Mouse (Mus musculus) Patski (cell line): Measurements from ENCODE around the gene Olfr832. TPM values are rescaled to one million over a fixed set of nuclear protein-coding genes. Genes with fewer than 3 reads are reported as not detected.
"Not testable (repeated sequence)": the region's sequence is repeated elsewhere in the genome, so short reads cannot be mapped to it uniquely, and the experiment has no call there.

Experiments
- ATAC-seq: fragments of 100-300 bp; one replicate; pipeline ENCODE4 v1.8.0; 2021
- CTCF ChIA-PET: fragments of 350-600 bp; sonication (Branson Sonifier 250); formaldehyde crosslinking; loops from one replicate; lab custom pipeline; 2022; ENCODE audit warnings: inconsistent platforms; lab: Charles Lee
- POLR2A ChIA-PET: fragments of 350-600 bp; sonication (Branson Sonifier 250); formaldehyde crosslinking; loops from one replicate; lab custom pipeline; 2022; ENCODE audit warnings: antibody characterized with exemption, inconsistent platforms; lab: Charles Lee
- DNase-seq: peaks from one replicate; pipeline ENCODE4 v3.0.0-alpha.2; 2011; ENCODE audit warnings: low read depth, low spot score
- H3K27me3 ChIP-seq: fragments of 371-371 bp; one replicate; pipeline ENCODE4 v1.5.1; 2021
- CTCF ChIP-seq: fragments of 100-300 bp; IDR thresholded peaks from one replicate; pipeline ENCODE4 v1.5.1; 2021
- in situ Hi-C: fragments of 300-500 bp; cut with MboI; formaldehyde crosslinking; loops from 3 replicates; pipeline ENCODE4 v1.11.1; 2018; ENCODE audit warnings: low pct_unique_long_range_greater_than_20kb, mixed read lengths
- polyA plus RNA-seq: library from polyadenylated mRNA; unstranded; gene quantifications from one replicate; pipeline ENCODE4 v1.2.3, GENCODE M21; 2021

Olfr832 gene
- polyA plus RNA-seq, result not detected

DNA sequence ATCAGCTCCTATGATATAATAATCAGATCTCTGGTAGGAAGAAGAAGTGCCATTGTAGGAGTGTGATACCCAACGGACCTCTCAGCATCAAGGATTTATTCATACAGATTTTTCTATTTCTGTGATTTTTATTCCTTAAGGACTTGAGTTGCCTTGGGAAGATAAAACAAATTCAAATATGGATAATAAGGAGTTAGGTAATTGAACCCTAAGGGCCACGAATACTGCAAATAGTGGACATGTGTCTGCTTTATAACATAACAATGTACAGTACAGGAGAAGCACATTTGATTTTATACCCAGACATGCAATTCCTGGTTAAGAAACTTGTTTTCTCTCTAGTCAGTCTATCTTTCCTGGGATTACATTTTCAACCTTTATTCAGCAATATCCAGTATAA lies at the start of gene Olfr832:
Olfr832 (plus strand) TSS at position 301 of the 400 bp plus-strand sequence.
- POLR2A ChIA-PET, DNase-seq, ATAC-seq, CTCF ChIA-PET, in situ Hi-C loops, H3K27me3 ChIP-seq: not testable (repeated sequence)

DNA sequence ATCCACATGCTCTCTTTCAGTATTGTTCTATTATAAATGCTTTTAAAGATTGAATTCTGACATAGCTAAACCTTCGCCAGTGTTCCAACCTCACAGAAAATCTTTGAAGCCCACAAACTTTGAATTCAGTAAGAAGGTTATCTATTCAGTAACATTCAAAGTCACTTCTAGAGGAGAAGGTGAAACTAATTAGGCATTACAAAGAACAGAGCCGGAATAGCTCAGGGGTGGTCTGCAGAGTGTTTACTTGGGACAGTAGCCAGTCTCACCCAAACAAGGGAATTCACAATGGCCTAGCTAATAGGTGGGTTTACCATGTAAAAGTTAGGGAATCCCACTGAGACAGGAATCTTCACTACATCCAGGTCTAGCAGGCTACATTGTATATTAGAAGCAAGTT lies 29.2 kb upstream of the Olfr832 start:
- ATAC-seq, DNase-seq, H3K27me3 ChIP-seq, POLR2A ChIA-PET, CTCF ChIA-PET: not testable (repeated sequence)
- in situ Hi-C loops, result loop anchor here (5.0 kb wide), 1 partner anchor 185 kb away; no protein-coding TSS in a partner anchor

DNA sequence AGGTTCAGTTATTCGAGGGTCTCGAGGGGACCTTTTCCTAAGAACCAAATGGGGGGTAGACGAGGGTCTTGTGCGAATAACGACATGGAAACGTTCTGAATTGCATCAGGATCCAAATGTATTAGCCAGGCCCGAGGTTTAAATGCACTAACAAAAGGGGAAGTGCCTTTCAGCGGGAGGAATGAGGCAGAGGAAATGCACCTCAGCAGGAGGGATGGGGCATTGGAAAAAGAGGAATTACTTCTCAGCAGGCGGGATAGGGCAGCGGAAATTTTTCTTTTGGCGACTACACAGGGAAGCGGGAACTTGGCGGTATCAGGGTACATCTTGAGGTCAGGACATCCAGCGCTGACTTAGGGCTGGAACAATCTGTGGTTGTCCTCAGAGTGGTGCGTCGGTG lies 9.0 kb upstream of the Olfr832 start:
- CTCF ChIA-PET, ATAC-seq, POLR2A ChIA-PET, DNase-seq, H3K27me3 ChIP-seq, in situ Hi-C loops: not testable (repeated sequence)

DNA sequence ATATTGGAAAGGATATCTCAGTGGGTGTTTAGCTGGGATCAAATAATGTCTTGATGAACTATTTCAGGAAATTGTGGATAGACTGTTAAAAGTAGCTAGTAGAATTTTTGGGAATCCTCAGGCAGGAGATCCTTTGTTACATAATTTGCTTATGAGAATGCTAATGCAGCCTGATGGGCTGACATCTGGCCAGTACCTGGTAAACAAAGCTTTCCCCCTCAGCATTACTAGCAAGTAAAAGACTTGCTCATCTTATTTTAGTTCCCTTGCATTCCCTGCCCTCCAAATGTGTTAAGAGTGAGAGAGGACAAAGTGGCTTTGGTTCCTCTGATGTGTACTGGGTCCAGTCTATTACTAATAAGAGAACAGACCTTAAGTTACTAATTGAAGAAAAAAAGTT lies 25.1 kb downstream of the Olfr832 start:
- ChIA-PET POLR2A (no interaction called here), CTCF (no interaction called here)
- no peaks in the 10 kb centered on the region for H3K27me3 ChIP-seq
- DNase-seq (no peak), ATAC-seq (no peak)
- in situ Hi-C loops, result no loop called here
- TF ChIP-seq CTCF, result no peak

DNA sequence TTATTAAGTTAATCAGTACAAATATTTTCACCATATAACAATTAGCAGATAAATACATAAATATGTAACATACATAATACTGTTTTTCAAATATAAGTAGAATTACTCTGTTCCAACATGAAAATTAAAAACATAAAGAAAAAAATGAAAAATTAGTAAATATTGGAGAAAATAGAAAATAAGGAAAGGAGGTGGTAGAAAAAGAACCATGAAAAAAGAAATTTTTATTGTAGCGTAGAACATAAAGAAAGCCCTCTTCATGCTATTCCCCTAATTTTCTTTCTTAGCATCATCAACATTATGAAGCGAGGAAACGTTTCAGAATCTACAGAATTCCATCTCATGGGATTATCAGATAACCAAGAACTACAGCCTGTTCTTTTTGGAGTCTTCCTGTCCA lies 50.8 kb downstream of the Olfr832 start, which contains the start of gene Olfr834:
Olfr834 (plus strand) TSS at position 301 of the 400 bp plus-strand sequence.
- TF ChIP-seq CTCF, result no peak
- ChIA-PET CTCF (no interaction called here), POLR2A (no interaction called here)
- in situ Hi-C loops, result no loop called here
- no peak for ATAC-seq
- DNase-seq, result no peak
- H3K27me3 ChIP-seq, result no peaks in the 10 kb centered on the region

Other genes with a start within 250 kb of the Olfr832 start
- not detected for gene Olfr24, start 173.1 kb upstream of the Olfr832 start, polyA plus RNA-seq
- not detected for gene Olfr828, start 117.6 kb upstream of the Olfr832 start, polyA plus RNA-seq
- not detected for gene Olfr829, start 82.2 kb upstream of the Olfr832 start, polyA plus RNA-seq
- not detected for gene Olfr830, start 62.4 kb upstream of the Olfr832 start, polyA plus RNA-seq
- not detected for gene Olfr834, start 50.9 kb downstream of the Olfr832 start, polyA plus RNA-seq
- not detected for gene Olfr835, start 95.6 kb downstream of the Olfr832 start, polyA plus RNA-seq
- not detected for gene Olfr836, start 183.3 kb downstream of the Olfr832 start, polyA plus RNA-seq
- not detected for gene Olfr837, start 199.2 kb downstream of the Olfr832 start, polyA plus RNA-seq
- gene Olfr839-ps1, start 240.2 kb downstream of the Olfr832 start, polyA plus RNA-seq, result 0.01 TPM